Mouse (Mus musculus) bone marrow macrophage, adult 2 months (primary cell): ENCODE results near the gene Fbxo21. TPM values are rescaled to one million over a fixed set of nuclear protein-coding genes. Genes with fewer than 3 reads are reported as not detected.

Source experiments
- H3K27ac ChIP-seq: 2 replicates; pipeline ENCODE4 v1.5.1; 2012; ENCODE audit warnings: low read depth, low read length; ENCODE audit not compliant: insufficient read depth
- H3K4me1 ChIP-seq: 2 replicates; pipeline ENCODE4 v1.6.1; 2012; ENCODE audit warnings: low read length; ENCODE audit not compliant: control insufficient read depth, insufficient read depth
- H3K4me3 ChIP-seq: 2 replicates; pipeline ENCODE4 v1.5.1; 2012; ENCODE audit warnings: mild to moderate bottlenecking, low read length, moderate library complexity; ENCODE audit not compliant: insufficient read depth
- CTCF ChIP-seq: IDR thresholded peaks from 2 replicates; pipeline ENCODE4 v1.5.1; 2012; ENCODE audit warnings: low read depth, mild to moderate bottlenecking, low read length, moderate library complexity
- POLR2A ChIP-seq: IDR thresholded peaks from 2 replicates; pipeline ENCODE4 v1.6.1; 2012; ENCODE audit warnings: mild to moderate bottlenecking, low read depth, low read length, borderline replicate concordance
- polyA plus RNA-seq: library from polyadenylated mRNA; stranded (reverse); fragments of >200 nt; gene quantifications from 2 replicates; pipeline ENCODE4 v1.2.4, GENCODE M21; 2012; ENCODE audit not compliant: missing spikeins, insufficient read depth, insufficient read length

Fbxo21 gene
- polyA plus RNA-seq, 1 experiment, result 17.2 TPM

DNA sequence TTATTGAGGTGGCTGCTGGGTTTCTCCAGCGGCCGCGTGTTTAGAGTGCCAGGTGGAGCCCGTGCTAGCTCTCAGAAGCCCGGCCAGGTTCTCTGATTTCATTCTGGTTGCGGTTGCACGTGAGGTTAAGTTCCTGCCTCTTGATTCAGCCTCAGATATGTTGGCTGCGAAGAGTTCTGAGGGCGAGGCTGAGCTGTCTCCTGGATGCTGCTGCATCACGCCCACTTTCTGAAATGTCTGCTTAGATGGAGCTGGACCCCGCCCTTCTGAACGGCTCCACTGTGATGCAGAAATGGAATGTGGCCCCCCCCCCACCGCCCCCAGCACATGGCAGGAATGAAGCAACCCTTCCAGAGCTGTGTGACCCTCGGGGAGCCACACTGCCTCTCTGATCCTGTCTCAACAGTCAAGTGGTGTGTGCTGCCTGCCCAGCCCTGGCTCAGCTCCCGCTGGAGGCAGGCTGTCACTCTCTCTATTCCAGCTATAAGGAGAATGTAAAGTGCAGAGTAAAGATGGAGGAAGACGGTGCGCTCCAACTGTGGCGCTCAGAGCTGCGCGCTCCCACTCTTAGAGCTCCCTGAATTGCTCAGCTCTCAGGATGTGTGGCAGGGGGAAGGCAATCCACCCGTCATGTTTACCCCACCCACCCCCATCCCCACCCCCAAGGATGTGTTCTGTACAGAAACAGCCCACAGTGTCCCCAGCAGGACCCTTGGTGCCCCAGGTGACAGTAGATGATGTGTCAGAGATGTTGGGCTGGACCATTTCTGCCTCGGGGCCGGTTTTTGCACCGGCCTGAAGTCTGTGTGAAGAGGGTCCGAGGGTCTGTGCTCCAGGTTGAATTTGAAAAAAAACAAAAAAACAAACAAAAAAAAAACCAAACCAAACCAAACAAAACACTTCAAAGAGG is 60.6 kb downstream of the Fbxo21 start:
- Histone ChIP-seq H3K4me1 (peaks cover 6% of the 10 kb centered on the region; the same call in 1 of the 2 replicates), H3K4me3 (no peak overlapping the region), H3K27ac (no peak overlapping the region)
- TF ChIP-seq CTCF (no peak), POLR2A (no peak)

DNA sequence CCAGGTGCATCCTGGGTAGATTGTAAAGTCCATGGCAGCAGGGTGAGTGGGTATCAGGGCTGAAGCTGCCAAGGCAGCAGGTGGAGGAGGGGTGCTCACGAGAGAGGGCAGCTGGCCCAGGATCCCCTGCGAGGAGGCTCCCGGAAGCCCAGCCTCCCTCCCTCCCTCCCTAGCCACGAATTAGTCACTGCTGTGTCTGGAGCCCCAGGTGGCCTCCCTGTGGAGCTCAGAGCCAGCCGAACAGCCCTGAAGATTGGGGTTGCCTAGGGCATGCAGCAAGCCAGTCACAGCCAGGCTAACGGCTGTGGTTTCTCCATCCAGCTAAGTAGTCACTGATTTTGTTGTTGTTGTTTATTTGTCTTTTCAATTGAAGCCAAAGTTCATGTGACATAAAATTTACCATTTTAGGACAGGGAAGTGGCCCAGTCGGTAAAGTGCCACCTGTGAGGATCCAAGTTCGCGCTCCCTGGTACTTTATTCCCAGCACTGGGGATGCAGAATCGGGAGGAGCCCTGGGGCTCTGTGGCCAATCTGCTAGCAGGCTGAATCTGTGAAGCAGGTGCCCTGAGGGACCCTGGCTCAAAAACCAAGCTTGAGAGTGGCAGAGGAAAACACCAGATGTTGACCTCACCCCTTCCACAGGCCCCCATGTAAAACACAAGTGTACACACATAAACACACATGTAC is 61.4 kb downstream of the Fbxo21 start:
- Histone ChIP-seq H3K27ac (no peak overlapping the region), H3K4me1 (peaks cover 9% of the 10 kb centered on the region; the same call in 1 of the 2 replicates), H3K4me3 (no peak overlapping the region)
- TF ChIP-seq CTCF (no peak), POLR2A (no peak)

DNA sequence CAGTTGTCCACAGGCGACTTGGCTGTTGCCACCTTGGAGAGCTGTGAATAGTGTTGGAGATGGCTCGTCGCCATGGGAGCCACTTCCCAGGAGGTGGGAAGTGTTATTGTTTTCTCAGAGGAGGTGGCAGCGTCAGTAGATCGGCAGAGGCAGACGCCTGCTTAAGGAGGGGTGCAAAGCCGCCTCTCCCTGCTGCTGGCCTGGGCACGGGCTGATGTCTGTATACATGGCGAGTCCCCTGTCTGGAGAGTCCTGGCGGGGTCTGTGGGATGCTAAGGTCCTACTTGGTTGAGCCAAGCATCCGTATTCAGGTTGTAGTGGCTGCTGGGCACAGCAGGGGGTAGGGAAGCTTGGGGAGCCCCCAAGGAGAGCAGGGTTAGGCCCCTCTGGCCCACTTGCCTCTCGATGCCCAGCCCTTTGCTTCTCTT is 62.7 kb downstream of the Fbxo21 start:
- Histone ChIP-seq H3K4me3 (no peak overlapping the region), H3K4me1 (peaks cover 9% of the 10 kb centered on the region; the same call in 1 of the 2 replicates), H3K27ac (no peak overlapping the region)
- TF ChIP-seq CTCF (no peak), POLR2A (no peak)

DNA sequence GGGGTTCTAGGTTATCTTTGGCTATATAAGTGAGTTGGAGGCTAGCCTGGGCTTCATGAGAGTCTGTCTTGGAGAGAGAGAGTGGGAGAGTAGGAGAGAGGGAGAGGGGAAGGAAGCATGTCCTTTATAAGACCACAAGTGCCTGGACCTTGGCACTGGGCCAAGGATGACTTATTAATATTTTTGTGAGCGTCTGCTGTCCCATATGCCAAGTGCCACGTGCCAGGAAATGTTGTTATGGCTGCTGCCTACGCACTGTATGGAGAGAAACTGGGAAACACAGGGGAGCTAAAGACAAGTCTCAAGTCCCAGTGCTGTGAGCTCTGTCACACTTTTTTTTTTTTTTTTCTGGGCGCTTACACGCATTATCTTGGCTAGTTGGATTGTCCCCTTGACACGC is 66.1 kb downstream of the Fbxo21 start:
- no peak overlapping the region for H3K27ac ChIP-seq
- no peak for TF ChIP-seq POLR2A
- TF ChIP-seq CTCF, result no peak
- no peak overlapping the region for H3K4me3 ChIP-seq
- peaks cover 10% of the 10 kb centered on the region for H3K4me1 ChIP-seq

DNA sequence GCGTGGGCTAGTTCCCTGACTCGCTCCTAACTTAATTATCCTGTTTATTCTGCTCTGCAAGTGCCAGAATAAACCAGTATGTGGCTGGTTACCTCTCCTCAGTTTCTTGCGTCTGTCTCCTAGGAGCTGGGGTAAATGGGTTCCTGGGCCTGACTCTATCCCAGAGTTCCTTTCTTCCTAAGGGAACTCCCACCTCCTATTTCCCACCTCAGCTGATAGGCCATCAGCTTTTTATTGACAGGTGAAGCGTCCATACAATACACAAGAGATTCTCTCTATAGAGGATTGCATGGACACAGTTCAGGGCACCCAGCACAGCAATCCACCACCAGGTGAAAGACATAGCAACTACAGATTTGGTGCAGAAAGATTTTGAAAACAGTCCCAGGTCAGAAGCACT is 67.2 kb downstream of the Fbxo21 start:
- Histone ChIP-seq H3K27ac (no peak overlapping the region), H3K4me3 (no peak overlapping the region), H3K4me1 (peaks cover 10% of the 10 kb centered on the region)
- TF ChIP-seq POLR2A, result no peak

- Histone ChIP-seq H3K4me1 (peaks cover 16% of the 10 kb centered on the region), H3K4me3 (no peak overlapping the region), H3K27ac (no peak overlapping the region)
- TF ChIP-seq POLR2A, result no peak
- TF ChIP-seq CTCF, result no peak
Observed at GRCm38 (mm10) chr5:118044907-118045306, 68.4 kb downstream of the Fbxo21 start.

DNA sequence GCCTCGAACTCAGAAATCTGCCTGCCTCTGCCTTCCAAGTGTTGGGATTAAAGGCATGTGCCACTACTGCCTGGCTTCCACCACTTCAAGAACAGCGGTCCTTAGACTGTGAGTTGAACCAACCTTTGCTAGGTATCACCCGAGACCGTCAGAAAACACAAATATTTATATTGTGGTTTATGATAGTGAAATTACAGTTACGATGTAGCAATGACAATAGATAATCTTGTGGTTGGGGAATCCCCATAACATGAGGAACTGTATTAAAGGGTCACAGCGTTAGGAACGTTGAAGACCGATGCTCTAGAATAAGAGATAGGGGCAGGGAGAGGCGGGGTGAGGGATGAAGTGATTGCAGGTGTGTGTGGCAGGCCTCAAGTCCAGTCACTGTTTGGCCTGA is 68.9 kb downstream of the Fbxo21 start:
- no peak for TF ChIP-seq POLR2A
- TF ChIP-seq CTCF, result no peak
- H3K4me1 ChIP-seq, result peaks cover 16% of the 10 kb centered on the region
- H3K27ac ChIP-seq, result no peak overlapping the region
- no peak overlapping the region for H3K4me3 ChIP-seq

GRCm38 (mm10) chr5:118047091-118047757 is 70.7 kb downstream of the Fbxo21 start:
- H3K4me3 ChIP-seq, result no peak overlapping the region
- peaks cover 16% of the 10 kb centered on the region for H3K4me1 ChIP-seq
- no peak for TF ChIP-seq POLR2A
- TF ChIP-seq CTCF, result no peak
- no peak overlapping the region for H3K27ac ChIP-seq

- no peak overlapping the region for H3K27ac ChIP-seq
- H3K4me1 ChIP-seq, result peaks cover 12% of the 10 kb centered on the region
- TF ChIP-seq CTCF, result no peak
- no peak for TF ChIP-seq POLR2A
- no peak overlapping the region for H3K4me3 ChIP-seq
Observed at GRCm38 (mm10) chr5:118048412-118048811, 71.9 kb downstream of the Fbxo21 start.
